Mouse (Mus musculus): ENCODE data around the gene Camk2n2.
A peak's percentile ranks its signal among the peaks of the same experiment; 100 is the strongest.

The Camk2n2 gene

GRCm38 (mm10) chr16:20611357-20612227 lies 9.5 kb downstream of the Camk2n2 start, which contains the start of the genes Eef1akmt4, Gm49333 and Alg3:
TSS of gene Eef1akmt4 (plus strand) at chr16:20611593.
TSS of gene Gm49333 (plus strand) at chr16:20611610.
TSS of gene Alg3 (minus strand) at chr16:20611735.
- DNase-seq (ENCODE audit: low spot score in 2 of 2), result peak in 1 of 2 experiments; percentile 67

GRCm38 (mm10) chr16:20610501-20611356 lies 10.4 kb downstream of the Camk2n2 start:
- DNase-seq (ENCODE audit: low spot score in 2 of 2), result peak in 1 of 2 experiments; percentile 54

GRCm38 (mm10) chr16:20604705-20605104 lies 16.4 kb downstream of the Camk2n2 start:
- no peak for DNase-seq (ENCODE audit: low spot score in 2 of 2)

- DNase-seq (ENCODE audit: low spot score in 2 of 2), result no peak
These were observed 20.6 kb downstream of the Camk2n2 start for GRCm38 (mm10) chr16:20600511-20600910.

GRCm38 (mm10) chr16:20596687-20597441 lies 24.2 kb downstream of the Camk2n2 start:
- no peak for DNase-seq (ENCODE audit: low spot score in 2 of 2)

GRCm38 (mm10) chr16:20595737-20596136 lies 25.4 kb downstream of the Camk2n2 start:
- no peak for DNase-seq (ENCODE audit: low spot score in 2 of 2)

- DNase-seq (ENCODE audit: low spot score in 2 of 2), result no peak
These were observed 25.9 kb downstream of the Camk2n2 start for GRCm38 (mm10) chr16:20595060-20595673.

GRCm38 (mm10) chr16:20591076-20591705 lies 29.9 kb downstream of the Camk2n2 start:
- no peak for DNase-seq (ENCODE audit: low spot score in 2 of 2)

- DNase-seq (ENCODE audit: low spot score in 2 of 2), result no peak
These were observed 30.4 kb downstream of the Camk2n2 start for GRCm38 (mm10) chr16:20590680-20591038.

- peak; percentile 31 to 44 for DNase-seq (ENCODE audit: low spot score in 2 of 2)
These were observed 31.0 kb downstream of the Camk2n2 start for GRCm38 (mm10) chr16:20589939-20590679.

- peak; percentile 33 to 48 for DNase-seq (ENCODE audit: low spot score in 2 of 2)
These were observed 31.6 kb downstream of the Camk2n2 start, which contains the start of gene Vwa5b2 for GRCm38 (mm10) chr16:20589366-20589938. TSS of gene Vwa5b2 (plus strand) at chr16:20589471.

Measured in frontal cortex, postnatal 14 days (tissue).